Mouse (Mus musculus) thymus, adult 2 months (tissue): Measurements from ENCODE around the gene Prdm11.

Source experiments
- CTCF ChIP-seq: fragments of 200-500 bp; IDR thresholded peaks from 2 replicates; pipeline ENCODE4 v1.5.1; 2012; ENCODE audit warnings: mild to moderate bottlenecking, control low read depth, low read length, moderate library complexity, borderline replicate concordance; ENCODE audit not compliant: control insufficient read depth, poor library complexity, insufficient read depth; ENCODE audit errors: extremely low read depth
- POLR2A ChIP-seq: fragments of 200-500 bp; IDR thresholded peaks from 2 replicates; pipeline ENCODE4 v1.6.1; 2012; ENCODE audit warnings: mild to moderate bottlenecking, low read length, control low read depth, moderate library complexity; ENCODE audit not compliant: control insufficient read depth, poor library complexity, insufficient read depth; ENCODE audit errors: extremely low read depth

GRCm38 (mm10) chr2:93040841-93041240 is 5.1 kb downstream of the Prdm11 start:
- TF ChIP-seq CTCF (no peak), POLR2A (no peak)
